Mouse (Mus musculus) intestine, postnatal 0 days (tissue): ENCODE measurements around the gene Cdk7. TPM values are rescaled to one million over a fixed set of nuclear protein-coding genes. Genes with fewer than 3 reads are reported as not detected.

Source experiments
- ATAC-seq: fragments of 200-750 bp; cut with Nextera tagmentation; 2 replicates; pipeline ENCODE4 v1.8.0; 2017; ENCODE audit warnings: mild to moderate bottlenecking, moderate TSS enrichment, moderate library complexity
- H3K27ac ChIP-seq: fragments of 300-500 bp; sonication (generic); 2 replicates; pipeline ENCODE4 v1.5.1; 2014; ENCODE audit warnings: mild to moderate bottlenecking, low read depth, low read length, moderate library complexity
- H3K27me3 ChIP-seq: fragments of 300-500 bp; sonication (generic); replicated peaks from 2 replicates; pipeline ENCODE4 v1.6.1; 2014; ENCODE audit warnings: low read length, mixed read lengths; ENCODE audit not compliant: control insufficient read depth, insufficient read depth
- H3K36me3 ChIP-seq: fragments of 300-500 bp; sonication (generic); 2 replicates; pipeline ENCODE4 v1.6.1; 2014; ENCODE audit warnings: mild to moderate bottlenecking, moderate library complexity; ENCODE audit not compliant: control insufficient read depth, insufficient read depth
- H3K4me1 ChIP-seq: fragments of 300-500 bp; sonication (generic); replicated peaks from 2 replicates; pipeline ENCODE4 v1.6.1; 2014; ENCODE audit warnings: antibody characterized with exemption, low read length, mixed read lengths; ENCODE audit not compliant: control insufficient read depth, insufficient read depth
- H3K4me2 ChIP-seq: fragments of 300-500 bp; sonication (generic); replicated peaks from 2 replicates; pipeline ENCODE4 v1.6.1; 2014; ENCODE audit warnings: low read depth, mild to moderate bottlenecking, moderate library complexity
- H3K4me3 ChIP-seq: fragments of 300-500 bp; sonication (generic); 2 replicates; pipeline ENCODE4 v1.5.1; 2014; ENCODE audit warnings: low read depth, low read length
- H3K9ac ChIP-seq: fragments of 300-500 bp; sonication (generic); 2 replicates; pipeline ENCODE4 v1.6.1; 2014; ENCODE audit warnings: mild to moderate bottlenecking, low read depth, low read length
- H3K9me3 ChIP-seq: fragments of 300-500 bp; sonication (generic); 2 replicates; pipeline ENCODE4 v1.6.1; 2016; ENCODE audit warnings: mixed run types; ENCODE audit not compliant: control insufficient read depth
- CTCF ChIP-seq: sonication (generic); IDR thresholded peaks from 2 replicates; pipeline ENCODE4 v1.5.1; 2016; ENCODE audit warnings: low read depth, mild to moderate bottlenecking, control low read depth, antibody characterized with exemption, moderate library complexity
- WGBS: fragments of 180-500 bp; shearing (Covaris S2); extraction: QIAGEN DNeasy Blood & Tissue Kit; methylation state at CpG from one replicate; pipeline ENCODE4 v1.1.7; 2014; 5-methylcytosine and 5-hydroxymethylcytosine counted together
- polyA plus RNA-seq: library from polyadenylated mRNA; unstranded; fragments of >200 nt; fragmentation: Nextera tagmentation; extraction: Ambion mirVana; gene quantifications from 2 replicates; pipeline ENCODE4 v1.2.1, GENCODE M21; 2015

Cdk7 gene
- polyA plus RNA-seq, 1 experiment from 2014 or later, result 44.3 TPM

GRCm38 (mm10) chr13:100755329-100755728, 24.6 kb upstream of the Cdk7 start:
- H3K4me3 ChIP-seq, result no peak overlapping the region
- WGBS, result 72% methylated on average over 2 of the region's 2 CpGs
- no peak for TF ChIP-seq CTCF

GRCm38 (mm10) chr13:100754186-100754585, 23.4 kb upstream of the Cdk7 start:
- no peaks in the 10 kb centered on the region for H3K27me3 ChIP-seq
- H3K9ac ChIP-seq, result no peak overlapping the region
- H3K27ac ChIP-seq, result no peak overlapping the region
- TF ChIP-seq CTCF, result no peak
- no peak overlapping the region for H3K4me3 ChIP-seq
- no peaks in the 10 kb centered on the region for H3K4me1 ChIP-seq
- no peaks in the 10 kb centered on the region for H3K9me3 ChIP-seq
- no peak overlapping the region for H3K4me2 ChIP-seq
- WGBS, result 70% methylated on average over 4 of the region's 4 CpGs
- no peaks in the 10 kb centered on the region for H3K36me3 ChIP-seq
- ATAC-seq, result no peak

More at GRCm38 (mm10) chr13:100755329-100755728, 24.6 kb upstream of the Cdk7 start:
- Histone ChIP-seq H3K9me3 (no peaks in the 10 kb centered on the region), H3K27me3 (no peaks in the 10 kb centered on the region), H3K27ac (no peak overlapping the region), H3K9ac (no peak overlapping the region), H3K36me3 (peaks cover 5% of the 10 kb centered on the region; the same call in 1 of the 2 replicates), H3K4me1 (no peaks in the 10 kb centered on the region), H3K4me2 (no peak overlapping the region)
- ATAC-seq, result no peak

- WGBS, result 76% methylated on average over 6 of the region's 6 CpGs
Observed at GRCm38 (mm10) chr13:100753011-100753410, 22.3 kb upstream of the Cdk7 start.

GRCm38 (mm10) chr13:100752529-100752928, 21.8 kb upstream of the Cdk7 start:
- H3K4me2 ChIP-seq, result no peak overlapping the region
- no peaks in the 10 kb centered on the region for H3K4me1 ChIP-seq
- H3K4me3 ChIP-seq, result no peak overlapping the region
- H3K9ac ChIP-seq, result no peak overlapping the region
- no peaks in the 10 kb centered on the region for H3K9me3 ChIP-seq
- no peak for ATAC-seq
- H3K27ac ChIP-seq, result no peak overlapping the region
- H3K36me3 ChIP-seq, result no peaks in the 10 kb centered on the region
- 70% methylated on average over 8 of the region's 8 CpGs for WGBS
- TF ChIP-seq CTCF, result no peak
- H3K27me3 ChIP-seq, result no peaks in the 10 kb centered on the region

More at GRCm38 (mm10) chr13:100753011-100753410, 22.3 kb upstream of the Cdk7 start:
- H3K27ac ChIP-seq, result no peak overlapping the region
- H3K9ac ChIP-seq, result no peak overlapping the region
- no peak overlapping the region for H3K4me2 ChIP-seq
- H3K4me1 ChIP-seq, result no peaks in the 10 kb centered on the region
- H3K36me3 ChIP-seq, result no peaks in the 10 kb centered on the region
- no peaks in the 10 kb centered on the region for H3K9me3 ChIP-seq
- H3K27me3 ChIP-seq, result no peaks in the 10 kb centered on the region
- TF ChIP-seq CTCF, result no peak
- ATAC-seq, result no peak
- H3K4me3 ChIP-seq, result no peak overlapping the region

DNA sequence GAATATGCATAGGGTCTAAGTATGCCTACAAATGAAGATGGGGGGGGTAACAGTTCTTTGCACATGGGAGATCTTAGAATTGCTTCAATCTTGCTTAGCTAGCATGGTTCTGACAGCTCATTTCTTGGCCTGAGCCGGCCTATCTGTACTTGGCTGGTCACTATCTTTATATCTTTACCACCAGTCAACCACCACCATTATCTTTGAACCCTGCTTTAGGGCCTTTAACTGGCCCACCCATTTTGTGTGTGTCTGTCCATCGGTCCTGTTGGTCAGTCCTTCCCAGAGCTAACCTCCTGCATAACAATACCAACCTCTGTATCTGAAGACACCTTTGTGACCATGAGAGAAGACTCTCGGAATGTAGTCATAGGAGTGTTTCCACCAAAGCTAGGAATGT, 20.7 kb upstream of the Cdk7 start:
- Histone ChIP-seq H3K9me3 (no peaks in the 10 kb centered on the region), H3K27ac (no peak overlapping the region), H3K4me2 (no peak overlapping the region), H3K4me3 (no peak overlapping the region), H3K36me3 (no peaks in the 10 kb centered on the region), H3K4me1 (no peaks in the 10 kb centered on the region), H3K9ac (no peak overlapping the region), H3K27me3 (no peaks in the 10 kb centered on the region)
- no peak for ATAC-seq
- TF ChIP-seq CTCF, result no peak
- 73% methylated on average over 3 of the region's 3 CpGs for WGBS

GRCm38 (mm10) chr13:100750799-100751198, 20.1 kb upstream of the Cdk7 start:
- Histone ChIP-seq H3K9me3 (no peaks in the 10 kb centered on the region), H3K36me3 (no peaks in the 10 kb centered on the region), H3K27me3 (no peaks in the 10 kb centered on the region), H3K9ac (no peak overlapping the region), H3K27ac (no peak overlapping the region), H3K4me2 (no peak overlapping the region), H3K4me1 (no peaks in the 10 kb centered on the region), H3K4me3 (no peak overlapping the region)
- no peak for ATAC-seq
- no peak for TF ChIP-seq CTCF
- 76% methylated on average over 5 of the region's 5 CpGs for WGBS

DNA sequence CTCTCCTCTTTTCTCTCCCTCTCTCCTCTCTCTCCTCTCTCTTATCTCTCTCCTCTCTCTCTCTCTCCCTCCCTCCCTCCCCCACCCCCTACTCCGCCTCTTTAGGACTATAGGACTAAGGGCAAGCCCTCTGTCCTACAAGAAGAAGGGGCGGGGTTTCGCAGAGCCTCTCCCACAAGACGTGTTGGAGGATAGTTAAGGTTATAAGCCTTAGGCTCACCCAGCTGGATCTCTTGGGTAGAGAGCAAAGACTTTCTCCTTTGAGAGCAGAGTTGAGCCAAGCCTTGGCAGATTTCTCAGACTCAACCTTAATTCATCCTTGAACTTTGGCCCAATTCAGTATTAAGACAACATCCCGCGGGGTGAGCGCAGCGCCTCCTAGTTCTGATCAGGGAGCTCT, 17.9 kb upstream of the Cdk7 start:
- no peak for ATAC-seq
- Histone ChIP-seq H3K4me1 (no peaks in the 10 kb centered on the region), H3K27ac (no peak overlapping the region), H3K27me3 (no peaks in the 10 kb centered on the region), H3K4me3 (no peak overlapping the region), H3K4me2 (no peak overlapping the region), H3K9me3 (no peaks in the 10 kb centered on the region), H3K9ac (no peak overlapping the region), H3K36me3 (no peaks in the 10 kb centered on the region)
- whole genome bisulfite sequencing, result 49% methylated on average over 8 of the region's 8 CpGs
- no peak for TF ChIP-seq CTCF
